Mouse (Mus musculus) cerebellum, adult (tissue): Measurements from ENCODE around the gene Arnt2.

Experiments
- ATAC-seq: cut with Nextera tagmentation; 2 replicates; pipeline ENCODE4 v1.9.2; 2017; ENCODE audit warnings: mild to moderate bottlenecking, moderate library complexity, mixed read lengths; ENCODE audit not compliant: insufficient number of reproducible peaks, low FRiP score, low TSS enrichment

Gene Arnt2

DNA sequence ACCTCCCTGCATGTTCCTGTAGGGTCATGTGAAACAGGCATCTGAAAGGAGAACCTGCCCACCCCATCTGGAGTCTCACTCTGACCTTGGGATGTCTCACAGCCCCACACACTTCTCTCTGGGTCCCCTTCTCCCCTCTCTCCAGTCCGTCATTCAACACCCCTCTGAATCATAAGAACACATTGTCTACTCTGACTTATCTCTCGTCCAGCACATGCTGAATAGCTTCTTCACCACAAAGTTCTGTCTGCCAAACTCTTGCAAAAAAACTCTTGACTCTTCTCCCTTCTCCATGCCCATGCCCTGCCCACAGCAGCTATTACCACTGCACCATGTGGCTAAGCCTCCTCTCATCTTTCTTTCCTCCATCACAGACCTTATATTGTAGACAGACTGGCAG is 60.0 kb downstream of the Arnt2 start:
- ATAC-seq = no peak

DNA sequence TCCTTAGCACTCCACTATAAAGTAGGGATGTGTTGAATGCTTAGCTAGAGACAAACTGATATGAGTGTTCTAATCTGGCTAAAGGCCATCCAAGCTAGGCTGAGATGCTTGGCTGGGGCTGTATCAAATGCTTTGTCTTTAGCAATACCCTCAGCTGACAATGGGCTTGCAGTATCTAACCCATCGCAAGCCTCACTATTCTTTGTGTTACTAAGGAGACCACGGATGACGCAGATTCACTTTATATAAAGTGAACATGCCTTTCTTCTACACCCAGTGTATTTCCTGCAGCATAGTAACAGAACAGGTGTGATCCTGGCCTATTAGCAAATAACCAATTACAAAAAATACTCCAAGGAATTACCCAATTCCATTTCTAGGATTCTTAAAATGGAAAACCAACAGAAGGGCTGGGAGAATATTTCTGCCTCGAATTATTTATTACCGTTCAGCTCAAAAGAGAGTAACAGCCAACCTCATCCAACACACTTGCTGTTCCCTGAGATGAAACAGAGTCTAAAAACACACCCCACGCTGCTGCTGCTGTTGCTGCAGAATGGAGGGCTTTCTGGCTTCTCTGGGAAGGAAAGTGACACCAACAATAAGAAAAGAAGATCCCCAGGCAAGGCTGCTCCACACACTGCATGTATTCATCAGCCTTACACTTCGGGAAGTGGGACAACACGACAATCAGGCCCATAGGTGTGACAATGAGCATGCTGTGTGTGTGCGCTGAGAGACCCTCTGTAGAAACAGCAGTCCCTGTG is 61.6 kb downstream of the Arnt2 start:
- ATAC-seq = no peak

DNA sequence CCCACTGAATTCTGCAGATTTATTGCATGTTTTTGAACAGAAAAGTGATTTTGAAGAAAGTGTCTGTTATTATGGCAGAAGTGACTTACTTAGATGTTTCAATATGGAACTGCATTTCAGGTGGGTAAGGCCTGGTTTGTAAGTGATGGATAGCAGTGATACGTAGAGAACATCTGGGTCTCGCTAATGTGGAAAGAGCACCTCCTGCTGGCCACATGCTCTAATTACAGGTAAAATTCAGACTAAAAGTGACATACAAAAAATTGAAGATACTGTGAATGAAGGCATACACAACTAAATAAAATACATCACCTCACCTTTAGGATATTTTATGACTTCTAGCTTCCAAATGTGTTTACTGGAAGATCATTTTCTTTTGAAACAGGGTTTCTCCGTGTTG is 66.8 kb downstream of the Arnt2 start:
- ATAC-seq = no peak

DNA sequence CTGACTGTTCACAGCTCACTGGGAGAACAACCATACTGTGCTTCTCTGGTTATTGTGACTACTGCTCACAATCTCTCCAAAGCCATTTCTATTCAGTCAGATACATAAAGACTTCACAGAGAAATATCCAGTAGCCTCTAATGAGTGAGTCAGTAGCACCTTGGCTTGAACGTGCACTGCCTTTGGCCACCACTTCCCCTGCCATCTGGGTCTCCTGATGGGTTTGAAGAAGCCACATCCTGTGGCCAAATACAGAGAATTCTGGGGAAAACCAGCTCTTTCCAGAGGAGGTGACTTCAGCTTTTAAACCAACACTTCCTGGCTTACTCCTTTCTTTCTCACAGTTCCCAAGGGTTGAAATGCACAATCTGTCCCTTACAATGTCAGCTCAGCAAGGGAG is 69.0 kb downstream of the Arnt2 start:
- no peak for ATAC-seq

DNA sequence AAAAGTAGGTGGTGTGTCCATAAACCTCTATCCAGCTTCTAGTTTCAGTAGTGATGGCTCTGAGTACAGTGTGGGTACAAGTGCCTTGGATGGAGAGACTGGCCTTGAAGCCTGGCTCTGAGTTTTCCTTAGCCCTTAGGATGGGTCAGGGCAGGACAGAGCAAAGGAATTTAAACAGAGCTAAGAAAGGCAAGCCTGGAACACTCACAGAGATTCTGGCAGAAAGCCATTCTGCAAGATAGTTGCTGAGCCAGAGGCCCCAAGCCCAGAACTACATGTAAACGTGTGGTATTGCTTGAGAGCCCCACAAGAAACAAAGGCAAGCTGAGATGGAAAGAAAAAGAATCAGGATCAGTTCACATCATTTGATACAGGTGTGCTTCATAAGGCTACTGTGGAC is 70.8 kb downstream of the Arnt2 start:
- ATAC-seq = no peak

DNA sequence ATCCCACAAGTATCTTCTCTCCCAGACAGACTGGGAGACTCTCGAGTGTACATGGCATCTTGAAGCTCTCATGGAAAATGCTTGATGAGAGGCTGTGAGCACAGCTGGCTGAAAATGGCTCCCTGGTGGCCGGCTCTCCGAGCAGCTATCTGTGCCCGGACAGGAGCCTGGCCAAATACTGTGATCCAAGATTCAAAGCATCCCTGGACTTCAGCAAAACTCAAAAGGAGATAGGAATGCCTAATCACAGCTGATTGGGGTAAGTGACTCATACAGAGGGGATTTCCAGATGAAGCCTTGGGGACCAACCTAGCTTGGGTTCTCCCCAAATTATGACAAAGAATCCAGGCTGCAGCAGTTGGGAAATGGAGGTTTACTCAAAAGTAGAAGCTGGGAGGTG is 72.2 kb downstream of the Arnt2 start:
- no peak for ATAC-seq

DNA sequence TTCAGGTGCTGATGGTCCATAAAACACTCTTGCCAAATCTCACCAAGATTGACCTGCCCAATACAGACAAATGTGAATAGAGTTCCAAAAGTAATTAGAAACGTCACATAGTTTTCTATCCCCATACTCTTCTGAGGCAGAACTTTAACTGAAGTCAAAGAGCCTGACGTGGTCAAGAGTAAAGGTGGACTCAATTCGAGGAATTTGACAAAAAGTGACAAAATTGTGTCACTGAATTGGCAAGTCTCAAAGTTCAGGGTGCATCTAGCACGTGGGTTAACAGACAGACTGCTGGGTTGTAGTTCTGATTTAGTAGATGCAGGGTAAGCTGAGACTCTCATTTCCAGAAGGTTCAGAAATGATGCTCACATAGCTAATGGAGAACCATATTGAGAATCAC is 73.1 kb downstream of the Arnt2 start:
- no peak for ATAC-seq

DNA sequence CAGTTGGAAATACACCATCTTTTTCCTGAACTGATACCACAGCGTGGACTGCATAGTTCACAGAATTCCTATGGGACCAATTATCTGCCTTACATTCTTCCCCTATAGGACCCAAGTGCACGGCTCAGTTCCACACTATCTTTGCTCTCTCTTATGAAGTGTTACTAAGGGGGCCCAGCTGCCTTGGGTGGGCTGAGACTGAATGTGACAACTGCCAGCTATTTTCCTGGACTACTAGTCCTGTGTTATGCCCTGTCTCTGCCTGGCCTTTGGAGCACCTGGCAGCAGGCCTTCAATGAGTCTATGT is 73.4 kb downstream of the Arnt2 start:
- ATAC-seq = no peak

DNA sequence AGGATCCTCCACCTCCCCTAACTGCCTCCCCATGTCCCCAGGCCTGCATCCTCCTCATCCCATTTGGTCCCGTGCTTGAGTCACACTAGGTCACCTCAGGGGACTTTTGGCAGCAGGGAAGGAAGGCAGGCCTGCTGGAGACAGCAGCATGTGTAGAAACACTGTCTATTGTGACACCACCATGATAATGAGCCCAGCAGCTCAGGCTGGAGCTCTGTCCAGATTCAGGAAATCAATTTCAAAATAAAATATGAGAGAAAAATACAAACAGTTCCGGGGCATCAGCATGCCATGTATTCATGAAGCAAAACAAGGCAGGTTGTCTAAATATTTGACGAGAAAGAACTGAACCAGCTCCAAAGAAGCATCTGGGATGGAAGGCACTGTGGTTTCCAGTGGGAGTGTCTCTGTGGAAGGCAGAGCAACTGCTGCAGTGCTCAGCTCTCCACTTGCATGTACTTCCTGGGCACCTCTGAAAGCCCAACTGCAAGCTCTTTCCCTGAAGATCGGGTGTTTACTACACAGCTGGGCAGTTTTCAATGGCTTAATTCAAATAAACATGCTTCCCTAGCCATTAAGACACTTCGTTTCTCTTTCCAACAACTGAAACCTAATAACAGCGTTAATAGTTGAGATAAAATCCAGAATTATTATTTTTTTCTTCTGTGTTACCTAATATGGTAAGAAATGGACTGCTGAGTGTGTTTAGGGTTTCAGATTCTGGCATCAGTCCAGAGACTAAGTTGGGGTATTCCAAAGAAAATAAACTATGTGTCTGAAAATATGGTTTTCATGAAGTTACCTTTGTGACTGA is 74.0 kb downstream of the Arnt2 start:
- no peak for ATAC-seq

DNA sequence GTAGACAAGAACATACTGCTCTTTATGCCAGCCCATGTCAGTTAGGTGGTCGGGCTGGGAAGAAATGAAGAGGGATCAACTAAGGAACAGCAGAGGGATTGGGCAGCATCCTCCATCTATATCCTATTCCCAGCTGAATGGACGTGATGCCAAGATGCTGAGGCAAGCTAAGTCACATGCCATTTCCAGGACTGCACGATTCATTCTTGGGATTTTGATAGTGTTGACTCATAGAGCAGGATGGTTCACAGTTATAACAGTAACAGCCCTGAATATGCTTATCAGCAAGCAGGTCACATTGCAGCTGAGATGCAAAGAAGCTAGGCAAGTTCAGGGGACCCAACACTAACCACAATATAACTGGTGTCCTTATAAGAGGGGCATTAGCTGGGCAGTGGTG is 76.0 kb downstream of the Arnt2 start:
- ATAC-seq = no peak

DNA sequence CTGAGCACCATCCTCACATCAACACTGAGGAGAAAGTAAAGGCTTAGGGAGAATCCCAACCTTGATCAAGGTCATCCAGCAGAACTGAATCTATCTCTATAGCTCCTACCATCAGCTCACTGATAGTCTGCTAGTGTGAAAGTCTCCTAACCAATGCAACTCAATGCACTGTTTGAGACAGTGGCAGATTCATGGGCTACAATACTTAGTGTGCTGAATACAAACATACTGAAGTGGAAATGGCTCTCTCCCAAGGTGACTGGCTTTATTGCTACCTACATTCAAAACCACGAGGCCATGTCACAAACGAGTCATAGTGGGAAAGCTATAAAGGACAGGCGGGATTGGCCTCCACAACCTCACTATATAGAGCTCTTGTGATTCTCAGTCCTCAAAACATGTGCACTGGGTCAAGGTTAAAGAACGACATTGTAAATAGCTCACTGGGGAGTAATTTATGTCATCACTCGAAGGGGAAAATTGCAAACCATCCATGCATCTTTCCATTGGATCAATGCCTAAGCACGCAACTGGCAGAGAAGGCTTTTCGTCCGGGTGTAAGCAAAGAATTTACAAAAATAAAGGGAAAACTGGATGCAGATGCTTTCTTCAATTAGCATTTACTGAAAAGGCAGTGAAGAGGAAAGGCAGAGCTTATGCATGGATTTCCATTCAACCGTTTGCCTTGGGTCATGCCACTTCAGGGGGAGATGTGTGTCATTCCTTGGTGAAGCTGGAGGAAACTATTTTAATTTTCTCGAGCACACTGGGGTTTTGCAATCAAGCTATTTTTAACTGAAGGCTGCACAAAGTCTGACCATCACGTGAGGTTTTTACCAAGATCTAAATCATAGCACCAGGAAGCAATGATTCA is 77.4 kb downstream of the Arnt2 start:
- no peak for ATAC-seq

DNA sequence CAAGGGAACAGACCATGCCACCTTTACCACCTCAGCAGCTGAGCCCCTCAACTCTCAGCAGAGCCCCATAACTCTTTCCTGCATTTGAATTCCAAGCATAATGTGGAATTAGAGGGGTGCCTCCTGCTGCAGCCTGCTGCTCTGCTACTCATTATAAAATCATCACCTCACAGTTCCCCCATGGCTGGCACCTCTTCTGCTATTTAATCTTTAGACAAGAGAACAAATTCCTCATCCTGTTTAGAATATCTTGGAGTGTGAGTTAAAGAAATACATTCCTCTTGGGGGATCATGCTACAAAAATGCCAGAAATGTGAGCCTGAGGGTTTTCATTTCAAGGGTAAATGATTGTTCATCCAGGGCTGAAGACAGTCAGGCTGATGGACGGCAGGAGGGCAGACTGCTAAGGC is 80.8 kb downstream of the Arnt2 start:
- no peak for ATAC-seq

DNA sequence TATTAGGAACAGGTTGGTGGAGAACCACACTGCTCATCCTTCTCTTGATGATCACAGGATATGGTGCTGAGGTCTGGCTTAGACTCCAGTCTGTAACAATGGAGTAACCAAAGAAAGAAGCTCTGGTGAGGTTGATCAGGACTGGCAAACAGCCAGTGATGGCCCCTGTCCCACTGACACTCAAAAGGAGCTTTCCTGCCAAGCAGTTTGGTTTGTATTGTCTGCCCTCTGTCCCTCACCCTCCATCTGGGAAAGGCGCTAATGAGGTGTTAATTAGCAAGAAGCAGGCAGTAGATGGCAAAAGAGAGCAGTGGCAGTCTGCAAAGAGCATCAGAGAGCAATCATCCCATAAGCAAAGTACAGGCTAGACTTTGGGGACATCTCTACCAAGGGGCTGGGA is 81.2 kb downstream of the Arnt2 start:
- no peak for ATAC-seq

DNA sequence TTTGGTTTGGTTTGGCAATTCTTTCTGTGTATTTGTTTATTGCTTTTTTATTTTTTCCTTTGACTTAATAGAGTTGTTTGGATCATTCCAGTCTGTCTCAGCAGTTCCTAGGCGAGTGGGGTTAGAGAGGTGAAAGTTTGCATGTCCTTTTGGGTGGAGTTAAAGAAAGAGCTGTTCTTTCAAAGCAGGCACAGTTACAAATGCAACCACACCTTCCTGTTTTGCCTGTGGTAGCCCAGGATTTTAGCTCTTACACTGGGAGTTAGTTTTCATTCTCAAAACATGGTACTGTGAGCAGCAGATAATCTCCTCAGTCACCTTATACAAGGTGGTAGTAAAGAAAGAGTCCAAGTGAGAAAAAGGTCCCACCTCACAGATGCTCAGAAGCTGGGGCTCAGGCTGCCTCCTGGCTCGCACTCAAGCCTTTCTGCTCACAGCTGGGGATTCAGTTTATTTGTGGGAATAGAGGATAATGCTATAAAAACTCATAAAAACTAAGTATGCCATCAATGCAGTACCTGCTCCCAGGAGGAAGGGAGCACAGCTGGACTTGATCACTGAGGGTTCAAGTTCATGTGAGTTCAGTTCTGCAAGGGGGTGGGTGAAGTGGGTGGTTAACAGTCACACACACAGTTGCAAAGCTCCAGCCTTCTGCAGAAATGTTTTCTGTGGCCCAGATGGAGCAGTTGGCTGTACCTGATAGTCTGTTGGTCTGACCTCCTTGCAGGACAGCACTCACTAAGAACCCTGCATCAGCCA is 84.2 kb downstream of the Arnt2 start:
- ATAC-seq = no peak

DNA sequence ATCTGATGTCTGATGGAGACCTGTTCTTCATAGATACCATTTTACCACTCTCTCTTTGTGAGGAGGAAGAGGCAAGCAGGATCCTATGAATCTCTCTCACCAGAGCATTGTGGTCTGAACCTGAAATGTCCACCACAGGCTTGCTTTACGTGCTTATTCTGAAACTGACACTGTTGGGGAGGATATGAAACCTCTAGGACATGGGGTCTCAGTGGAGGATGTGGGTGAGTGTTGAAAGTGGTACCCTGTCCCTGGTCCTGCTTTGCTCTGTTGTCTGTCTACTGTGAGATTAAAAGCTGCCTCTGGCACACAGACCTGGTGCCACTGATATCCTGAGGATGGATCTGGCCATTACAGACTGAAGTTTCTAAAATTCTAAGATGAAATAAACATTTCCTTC is 88.4 kb downstream of the Arnt2 start:
- no peak for ATAC-seq

DNA sequence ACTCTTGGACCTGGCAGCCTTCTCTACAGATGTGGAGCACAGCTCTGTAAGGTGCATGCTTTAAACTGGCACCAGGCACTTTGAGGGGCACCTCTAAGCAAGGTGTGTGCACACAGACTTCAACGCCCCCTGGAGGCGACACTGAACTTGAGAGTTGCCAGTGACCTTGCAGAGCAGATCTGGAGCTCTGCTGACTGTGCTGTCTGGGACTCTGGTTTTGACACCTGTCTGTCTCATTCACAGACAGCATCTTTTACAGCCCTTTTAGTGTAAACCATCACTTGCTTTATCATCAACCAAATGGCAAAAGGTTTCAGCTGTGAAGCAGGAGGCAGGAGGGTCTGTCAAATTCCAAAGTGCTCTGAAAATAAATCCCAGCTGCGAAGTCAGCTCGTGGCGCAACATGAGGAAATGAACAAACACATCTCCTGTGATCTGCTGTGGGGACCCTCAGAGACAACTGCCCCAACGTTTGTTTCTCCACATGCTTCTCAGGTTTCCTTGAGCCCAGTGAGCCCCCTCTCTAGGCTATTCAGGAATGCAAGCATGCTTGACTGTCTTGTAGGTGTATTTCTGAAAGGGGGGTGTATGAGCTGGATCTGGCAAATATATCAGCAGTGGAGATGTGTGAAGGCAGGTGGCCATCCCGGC is 94.5 kb downstream of the Arnt2 start:
- ATAC-seq = no peak

DNA sequence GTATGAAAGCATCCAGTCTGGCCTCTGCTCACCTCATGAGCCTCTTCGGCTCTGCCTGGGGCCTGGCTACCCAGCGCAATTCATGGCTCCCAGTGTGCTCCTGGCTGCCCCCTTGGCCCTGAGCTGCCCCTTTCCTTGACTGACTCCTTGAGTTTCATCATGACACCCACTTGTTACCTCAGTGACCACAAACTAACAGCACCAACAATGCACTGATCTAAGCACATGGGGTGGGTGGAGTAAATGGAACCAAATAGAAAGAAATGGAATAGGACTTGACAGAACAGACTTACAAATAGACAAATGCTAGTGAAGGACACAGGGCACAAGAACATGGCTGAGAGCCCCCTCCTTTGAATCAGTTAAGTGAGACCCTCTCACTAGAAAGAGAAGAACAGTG is 95.2 kb downstream of the Arnt2 start:
- no peak for ATAC-seq

DNA sequence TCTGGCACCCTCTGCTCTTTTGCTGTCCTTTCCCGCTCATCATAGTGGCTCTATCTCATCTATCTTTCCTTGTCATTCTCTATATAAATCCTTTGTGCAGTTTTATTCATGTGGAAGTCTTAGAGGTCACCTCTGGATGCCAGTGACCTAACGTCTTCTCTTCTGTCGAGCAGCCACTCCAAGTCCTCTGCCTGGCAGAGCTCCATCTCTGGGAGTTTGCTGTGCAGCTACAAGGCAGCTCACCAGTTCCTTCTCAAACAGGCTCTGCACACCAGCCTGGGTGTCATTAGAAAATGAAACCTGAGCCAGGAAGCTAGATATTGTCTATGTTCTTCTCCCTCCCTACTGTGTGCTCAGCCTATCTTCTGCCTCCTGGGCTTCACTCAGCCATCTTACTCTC is 98.4 kb downstream of the Arnt2 start:
- no peak for ATAC-seq

DNA sequence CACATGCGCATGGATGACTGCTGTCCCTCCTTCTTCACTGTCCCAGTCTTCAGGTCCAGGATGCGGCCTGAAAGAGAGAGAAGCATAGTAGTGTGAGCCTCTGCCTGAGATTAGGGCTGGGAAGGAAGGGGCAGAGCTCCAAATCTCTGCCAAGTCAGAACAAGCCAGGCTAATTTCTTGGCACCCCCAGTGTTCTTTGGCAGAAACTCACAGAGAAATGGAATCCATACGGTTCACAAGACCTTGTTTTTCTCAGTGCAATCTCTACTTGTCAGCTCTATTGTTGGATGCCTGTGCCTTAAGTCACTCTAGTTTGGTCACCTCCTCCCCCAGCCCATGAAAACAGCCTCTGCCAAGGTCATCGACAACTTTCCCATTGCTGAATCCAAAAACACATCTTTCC is 99.1 kb downstream of the Arnt2 start:
- ATAC-seq = no peak

DNA sequence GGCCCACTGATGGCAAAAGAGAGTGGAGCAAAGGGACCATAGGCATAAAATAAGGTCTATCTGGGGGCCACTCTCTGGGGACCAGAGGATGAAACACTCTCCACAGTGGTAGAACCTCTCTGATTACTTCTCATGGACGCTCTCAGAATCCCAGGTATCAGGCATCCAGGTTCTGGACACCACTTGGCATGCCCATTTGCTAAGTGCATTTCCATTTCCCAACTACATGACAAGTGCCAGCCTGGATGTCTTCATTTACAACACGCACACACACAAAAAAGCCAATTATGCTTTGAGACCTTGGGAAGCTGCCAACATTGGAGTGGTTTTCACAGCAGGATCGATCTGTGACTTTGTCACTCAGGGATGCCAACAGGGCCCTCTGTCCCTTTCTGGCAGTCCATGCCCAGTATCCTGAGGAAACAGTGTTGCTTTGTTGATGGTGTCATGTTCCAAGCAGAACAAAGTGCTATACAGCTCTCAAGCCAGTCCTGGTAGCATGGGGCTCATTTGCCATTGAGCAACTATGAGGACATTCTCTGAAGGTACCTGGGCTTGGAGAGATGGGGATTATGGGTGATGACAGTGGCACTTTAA is 102.5 kb downstream of the Arnt2 start:
- no peak for ATAC-seq
